Mouse (Mus musculus): ENCODE results near the gene Sox5.

Gene Sox5

GRCm38 (mm10) chr6:144168696-144169476, 612.9 kb downstream of the Sox5 start:
- in situ Hi-C loops (cut with MboI; ENCODE audit: unreplicated experiment in 2 of 2), result no loop called here

DNA sequence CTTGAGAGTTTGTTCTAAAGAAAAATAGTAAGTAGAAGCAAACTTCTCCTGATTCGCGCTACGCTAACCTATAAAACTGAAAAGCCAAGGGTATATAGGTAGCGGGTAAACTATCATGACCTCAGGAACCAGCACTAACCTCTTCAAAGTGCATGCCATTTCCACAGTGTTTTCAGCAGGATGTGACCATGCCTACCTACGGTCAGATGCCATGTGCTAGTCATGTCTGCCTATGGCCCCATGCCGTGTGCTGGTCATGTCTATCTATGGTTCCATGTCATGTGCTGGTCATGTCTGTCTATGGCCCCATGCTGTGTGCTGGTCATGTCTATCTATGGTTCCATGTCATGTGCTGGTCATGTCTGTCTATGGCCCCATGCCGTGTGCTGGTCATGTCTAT, 614.7 kb downstream of the Sox5 start:
- in situ Hi-C loops (cut with MboI; ENCODE audit: unreplicated experiment in 2 of 2), result no loop called here

DNA sequence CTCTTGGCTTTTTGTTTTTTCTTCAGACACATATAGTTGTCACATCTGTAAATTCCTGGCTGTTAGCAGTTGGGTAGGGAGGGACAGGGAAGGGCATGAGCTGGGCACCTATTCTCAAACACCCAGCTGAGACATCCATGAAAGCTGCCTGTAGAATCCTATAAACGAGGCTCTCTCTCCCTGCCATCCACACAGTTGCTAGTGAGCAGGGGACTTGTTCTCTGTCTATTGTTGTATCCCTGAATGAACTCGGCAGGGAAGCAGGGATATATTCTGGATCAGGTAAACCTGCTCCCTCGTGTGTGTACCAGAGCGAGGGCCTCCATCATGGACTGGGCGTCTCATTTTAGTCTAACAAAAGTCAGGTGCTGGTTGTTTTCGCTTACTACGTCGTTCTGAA, 615.1 kb downstream of the Sox5 start:
- in situ Hi-C loops (cut with MboI; ENCODE audit: unreplicated experiment in 2 of 2), result no loop called here

DNA sequence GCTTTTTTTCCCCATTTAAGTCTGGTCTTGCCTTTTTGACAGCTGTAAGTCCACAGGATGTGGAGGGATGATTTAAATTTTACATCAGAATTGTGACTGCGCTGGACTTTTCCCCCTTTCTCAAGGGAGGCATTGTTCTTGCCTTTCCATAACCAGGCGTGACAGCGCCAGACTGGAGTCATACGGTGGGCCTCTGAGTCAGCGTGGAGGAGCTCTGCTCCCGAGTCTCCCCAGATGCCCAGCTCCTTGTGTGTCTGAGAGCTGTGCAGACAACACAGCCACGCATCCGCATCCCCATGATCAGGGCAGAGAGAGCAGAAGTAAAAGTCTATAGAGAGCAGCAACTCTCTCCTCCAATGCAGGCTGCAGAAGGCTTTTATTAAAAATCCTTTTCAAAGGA, 615.7 kb downstream of the Sox5 start:
- in situ Hi-C loops (cut with MboI; ENCODE audit: unreplicated experiment in 2 of 2), result no loop called here

DNA sequence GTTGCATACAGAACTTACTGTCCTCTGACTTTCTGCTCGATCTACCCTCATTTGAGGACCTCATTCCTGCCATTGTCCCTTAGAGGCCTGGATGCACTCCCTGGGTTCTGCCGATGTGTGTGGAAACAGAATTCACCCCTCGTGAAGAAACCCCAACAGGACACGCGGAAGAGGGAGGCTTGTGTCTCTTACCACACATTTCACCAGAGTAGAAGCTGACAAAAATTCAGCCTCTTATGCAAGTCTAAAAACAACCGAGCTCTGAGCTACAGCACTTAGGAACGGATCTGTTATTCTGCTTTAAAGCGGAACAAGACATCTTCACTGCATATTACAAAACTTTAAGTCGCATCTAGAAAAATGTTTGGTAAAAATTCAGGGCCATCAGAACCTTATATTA, 618.3 kb downstream of the Sox5 start:
- in situ Hi-C loops (cut with MboI; ENCODE audit: unreplicated experiment in 2 of 2), result no loop called here

- in situ Hi-C loops (cut with MboI; ENCODE audit: unreplicated experiment in 2 of 2), result no loop called here
These were observed 623.1 kb downstream of the Sox5 start for GRCm38 (mm10) chr6:144158637-144159036.

DNA sequence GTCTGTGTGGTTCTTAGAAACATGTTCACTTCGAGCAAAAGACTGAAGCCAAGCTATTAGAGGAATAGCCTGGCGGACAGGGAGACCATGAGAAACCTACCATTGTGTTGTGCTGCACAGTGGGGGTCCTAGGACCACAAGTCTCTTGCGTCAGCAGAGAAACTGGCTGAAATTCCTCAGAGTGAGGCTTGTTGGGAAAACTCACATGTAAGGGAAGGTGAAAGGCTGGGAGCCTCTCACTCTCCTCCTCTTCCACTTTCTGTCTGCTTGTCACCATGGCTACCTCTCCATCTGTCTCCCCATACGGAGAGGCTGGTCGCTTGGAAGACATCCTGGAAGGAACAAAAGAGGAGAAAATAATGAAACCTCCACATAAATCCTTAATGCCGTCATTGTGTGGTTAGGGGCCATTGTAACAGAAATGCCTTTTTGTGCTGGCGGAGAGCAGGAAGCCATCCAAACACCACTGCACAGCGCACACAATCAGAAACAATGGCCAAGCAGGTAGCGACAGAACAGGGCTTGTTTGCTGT, 626.8 kb downstream of the Sox5 start:
- in situ Hi-C loops (cut with MboI; ENCODE audit: unreplicated experiment in 2 of 2), result no loop called here

DNA sequence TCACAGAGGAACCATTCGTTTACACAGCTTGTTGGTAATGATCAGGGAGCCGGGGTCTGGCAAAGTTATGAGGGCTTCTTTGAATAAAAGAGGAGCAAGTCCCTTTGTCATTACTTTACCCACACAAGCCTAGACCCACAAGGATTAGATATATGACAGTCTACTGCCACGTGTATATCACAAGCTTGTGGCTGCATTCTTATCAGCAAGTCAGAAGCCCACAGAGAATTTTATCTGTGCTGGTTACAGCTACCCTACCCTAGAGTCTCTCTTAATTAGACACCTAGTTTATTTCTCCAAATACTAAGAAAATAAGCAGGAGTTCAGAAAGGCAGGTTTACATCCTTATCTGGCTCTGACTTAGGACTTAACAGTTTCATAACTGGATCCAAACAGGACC, 629.8 kb downstream of the Sox5 start:
- in situ Hi-C loops (cut with MboI; ENCODE audit: unreplicated experiment in 2 of 2), result no loop called here

- in situ Hi-C loops (cut with MboI; ENCODE audit: unreplicated experiment in 2 of 2), result no loop called here
These were observed 630.7 kb downstream of the Sox5 start for GRCm38 (mm10) chr6:144151075-144151474.

DNA sequence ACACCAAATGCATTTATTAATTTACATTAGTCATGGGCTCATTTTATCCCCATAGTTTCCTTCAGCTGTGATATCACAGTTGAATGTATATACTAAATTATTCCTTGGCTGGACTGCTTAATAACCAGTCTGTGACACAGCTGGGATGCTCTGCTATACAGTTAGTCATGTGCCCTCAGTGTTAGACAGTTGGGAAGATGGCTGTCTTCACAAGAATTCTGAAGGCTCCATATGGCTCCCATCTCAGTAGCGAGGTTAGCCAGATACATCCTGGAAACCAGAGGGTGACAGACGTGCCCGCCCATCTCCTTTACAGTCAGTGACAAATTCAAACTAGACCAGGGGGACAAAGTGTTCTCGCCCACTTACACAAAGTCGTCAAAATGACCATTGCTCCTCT, 644.4 kb downstream of the Sox5 start:
- in situ Hi-C loops (cut with MboI; ENCODE audit: unreplicated experiment in 2 of 2), result no loop called here

GRCm38 (mm10) chr6:144136894-144137293, 644.9 kb downstream of the Sox5 start:
- in situ Hi-C loops (cut with MboI; ENCODE audit: unreplicated experiment in 2 of 2), result no loop called here

DNA sequence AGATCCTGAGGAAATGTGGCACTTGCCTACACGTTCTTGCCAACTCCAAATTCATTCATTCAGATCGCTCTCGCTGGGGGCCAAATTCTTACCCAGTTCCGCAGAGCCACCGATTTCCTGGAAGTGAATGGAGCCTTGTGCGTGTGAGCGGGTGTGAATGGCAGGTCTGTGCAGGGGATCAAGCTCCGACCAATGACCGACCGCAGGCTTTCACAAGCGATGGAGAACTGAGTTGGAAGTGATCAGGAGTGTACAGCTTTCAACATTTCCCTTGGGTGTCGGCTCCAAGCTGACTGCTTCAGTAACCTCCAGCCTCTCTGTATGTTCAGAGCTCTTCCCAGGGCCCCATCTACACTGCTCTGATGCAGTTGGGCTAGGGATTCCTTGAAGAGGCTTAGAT, 651.9 kb downstream of the Sox5 start:
- in situ Hi-C loops (cut with MboI; ENCODE audit: unreplicated experiment in 2 of 2), result no loop called here

DNA sequence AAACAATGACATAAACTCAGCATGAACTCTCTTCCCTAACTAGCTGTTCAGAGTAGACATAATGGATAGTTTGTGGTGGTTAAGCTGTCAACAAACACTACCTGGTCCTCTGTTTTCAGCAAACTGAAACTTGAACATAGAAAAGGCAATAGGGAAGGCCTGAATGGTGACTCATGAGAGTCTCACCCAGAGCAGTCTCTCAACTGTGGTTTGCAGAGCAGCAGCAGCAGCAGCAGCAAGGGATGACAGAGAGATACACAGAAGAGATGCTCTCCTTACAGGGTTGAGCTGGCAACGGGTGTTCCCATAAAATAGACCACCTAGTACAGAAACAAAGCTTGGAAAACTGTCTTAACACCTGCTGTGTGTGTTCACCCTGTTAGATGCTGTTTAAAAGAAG, 661.8 kb downstream of the Sox5 start:
- in situ Hi-C loops (cut with MboI; ENCODE audit: unreplicated experiment in 2 of 2), result no loop called here

GRCm38 (mm10) chr6:144116646-144117045, 665.1 kb downstream of the Sox5 start:
- in situ Hi-C loops (cut with MboI; ENCODE audit: unreplicated experiment in 2 of 2), result no loop called here

- in situ Hi-C loops (cut with MboI; ENCODE audit: unreplicated experiment in 2 of 2), result no loop called here
These were observed 670.2 kb downstream of the Sox5 start for GRCm38 (mm10) chr6:144111561-144111960.

GRCm38 (mm10) chr6:144106848-144107247, 674.9 kb downstream of the Sox5 start:
- in situ Hi-C loops (cut with MboI; ENCODE audit: unreplicated experiment in 2 of 2), result no loop called here

DNA sequence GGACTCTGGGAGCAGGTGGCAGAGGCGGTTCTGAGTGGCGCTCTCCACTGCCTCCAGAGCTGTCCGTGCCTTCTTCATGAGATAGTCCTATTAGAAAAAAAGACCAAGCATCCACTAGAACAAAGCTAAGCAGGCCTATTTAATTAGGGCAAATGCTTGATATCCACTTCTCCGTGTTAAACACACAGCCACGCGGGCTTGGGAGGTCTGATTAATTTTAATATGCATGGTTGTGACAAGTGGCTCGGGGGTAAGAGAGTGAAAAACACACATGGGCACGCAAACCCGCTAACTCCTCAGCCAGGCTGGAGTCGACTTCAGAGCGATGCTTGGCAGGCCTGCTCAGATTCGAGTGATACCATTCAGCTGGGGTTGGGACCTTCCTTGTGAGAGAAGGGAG, 676.1 kb downstream of the Sox5 start:
- in situ Hi-C loops (cut with MboI; ENCODE audit: unreplicated experiment in 2 of 2), result no loop called here

DNA sequence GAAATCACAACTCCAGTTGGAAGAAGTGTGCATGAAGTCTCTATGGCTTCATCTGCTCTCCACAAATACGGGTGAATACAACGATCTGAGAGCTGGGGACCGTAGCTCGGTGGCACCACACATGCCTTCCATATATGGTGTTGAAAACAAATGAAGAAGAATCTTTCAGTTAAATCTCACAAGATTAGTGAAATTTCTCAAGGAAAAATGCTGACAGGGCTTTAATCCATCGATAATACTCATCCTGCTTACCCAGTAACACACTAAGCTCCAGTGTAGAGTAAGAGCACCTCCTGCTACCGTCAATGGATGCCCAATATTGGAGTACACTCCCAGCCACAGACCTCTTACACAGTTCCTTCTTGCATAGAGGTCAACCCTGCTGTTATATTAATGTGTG, 678.2 kb downstream of the Sox5 start:
- in situ Hi-C loops (cut with MboI; ENCODE audit: unreplicated experiment in 2 of 2), result no loop called here

GRCm38 (mm10) chr6:144100852-144101251, 680.9 kb downstream of the Sox5 start:
- in situ Hi-C loops (cut with MboI; ENCODE audit: unreplicated experiment in 2 of 2), result no loop called here

DNA sequence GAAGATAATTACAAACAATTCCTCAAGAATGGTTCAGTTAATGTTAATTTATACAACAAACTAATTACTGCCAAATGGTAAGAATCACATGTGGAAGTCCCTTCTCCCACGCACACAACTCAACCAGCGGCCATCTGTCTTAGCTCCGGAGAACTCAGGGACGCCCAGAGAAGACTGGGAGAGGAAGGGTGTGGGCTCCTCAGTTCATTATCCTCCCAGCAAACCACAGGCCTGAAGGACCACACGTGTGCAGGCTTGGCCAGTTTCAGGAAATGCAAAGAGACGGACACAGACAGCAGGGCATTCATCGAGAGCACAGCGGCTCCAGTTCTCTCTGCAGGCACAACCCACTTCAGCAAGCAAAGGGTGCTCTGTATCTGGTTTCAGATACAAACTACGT, 683.7 kb downstream of the Sox5 start:
- in situ Hi-C loops (cut with MboI; ENCODE audit: unreplicated experiment in 2 of 2), result no loop called here

- in situ Hi-C loops (cut with MboI; ENCODE audit: unreplicated experiment in 2 of 2), result no loop called here
These were observed 693.5 kb downstream of the Sox5 start for GRCm38 (mm10) chr6:144088256-144088655.

- in situ Hi-C loops (cut with MboI; ENCODE audit: unreplicated experiment in 2 of 2), result no loop called here
These were observed 695.5 kb downstream of the Sox5 start for GRCm38 (mm10) chr6:144086096-144086810.
